Mouse (Mus musculus) heart, embryonic 11.5 days (tissue): ENCODE results near the gene Slc9a3r2. TPM values are rescaled to one million over a fixed set of nuclear protein-coding genes. Genes with fewer than 3 reads are reported as not detected.

Experiments
- ATAC-seq: fragments of 200-750 bp; cut with Nextera tagmentation; replicated peaks from 2 replicates; pipeline ENCODE4 v1.8.0; 2017; ENCODE audit warnings: moderate library complexity; ENCODE audit not compliant: insufficient number of reproducible peaks, low FRiP score, low TSS enrichment
- H3K27ac ChIP-seq: fragments of 300-500 bp; sonication (generic); 2 replicates; pipeline ENCODE4 v1.5.1; 2014; ENCODE audit warnings: mild to moderate bottlenecking, low read depth, low read length
- H3K27me3 ChIP-seq: fragments of 300-500 bp; sonication (generic); 2 replicates; pipeline ENCODE4 v1.6.1; 2014; ENCODE audit warnings: mild to moderate bottlenecking, low read length, mixed read lengths; ENCODE audit not compliant: control insufficient read depth, insufficient read depth
- H3K36me3 ChIP-seq: fragments of 300-500 bp; sonication (generic); 2 replicates; pipeline ENCODE4 v1.6.1; 2014; ENCODE audit warnings: mild to moderate bottlenecking, low read length, moderate library complexity, mixed read lengths; ENCODE audit not compliant: control insufficient read depth, insufficient read depth
- H3K4me1 ChIP-seq: fragments of 300-500 bp; sonication (generic); 2 replicates; pipeline ENCODE4 v1.6.1; 2014; ENCODE audit warnings: low read length; ENCODE audit not compliant: control insufficient read depth, insufficient read depth
- H3K4me2 ChIP-seq: fragments of 300-500 bp; sonication (generic); 2 replicates; pipeline ENCODE4 v1.6.1; 2014; ENCODE audit warnings: mild to moderate bottlenecking, moderate library complexity
- H3K4me3 ChIP-seq: fragments of 300-500 bp; sonication (generic); 2 replicates; pipeline ENCODE4 v1.5.1; 2014; ENCODE audit warnings: low read depth, low read length
- H3K9ac ChIP-seq: fragments of 300-500 bp; sonication (generic); 2 replicates; pipeline ENCODE4 v1.6.1; 2014; ENCODE audit warnings: mild to moderate bottlenecking, low read depth, low read length, moderate library complexity
- H3K9me3 ChIP-seq: fragments of 300-500 bp; sonication (generic); replicated peaks from 2 replicates; pipeline ENCODE4 v1.6.1; 2016; ENCODE audit warnings: low read length; ENCODE audit not compliant: control insufficient read depth
- WGBS: fragments of 180-500 bp; shearing (Covaris S2); extraction: QIAGEN DNeasy Blood & Tissue Kit; methylation state at CpG from one replicate; pipeline ENCODE4 v1.1.7; 2014; ENCODE audit not compliant: insufficient replicate concordance; 5-methylcytosine and 5-hydroxymethylcytosine counted together
- polyA plus RNA-seq: library from polyadenylated mRNA; unstranded; fragments of >200 nt; fragmentation: Nextera tagmentation; extraction: Ambion mirVana; gene quantifications from 2 replicates; pipeline ENCODE4 v1.2.1, GENCODE M21; 2014

Slc9a3r2 gene
- polyA plus RNA-seq, 1 experiment from 2014 or later = 52.7 TPM

DNA sequence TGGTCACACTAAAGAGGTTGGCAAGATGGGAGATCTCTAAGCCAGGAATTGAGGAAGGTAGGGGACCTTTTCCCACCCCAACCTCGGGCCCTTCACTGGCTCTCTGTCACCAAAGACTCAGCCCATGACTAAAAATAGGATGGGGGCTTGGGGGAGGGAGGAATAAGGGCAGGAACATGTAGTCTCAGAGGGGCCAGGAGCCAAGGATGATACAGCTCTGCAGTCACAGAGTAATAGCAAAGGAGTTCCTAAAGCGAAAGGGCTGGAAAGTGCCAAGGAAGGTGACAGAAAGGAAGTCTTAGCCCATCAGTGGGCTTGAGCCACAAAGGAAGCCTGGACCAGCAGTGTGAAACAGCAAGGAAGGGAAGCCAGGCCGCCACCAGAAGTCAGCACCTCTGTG is 1.7 kb upstream of the Slc9a3r2 start:
- H3K9ac ChIP-seq = no peak overlapping the region
- no peak overlapping the region for H3K27ac ChIP-seq
- H3K4me2 ChIP-seq = no peak overlapping the region
- no peaks in the 10 kb centered on the region for H3K36me3 ChIP-seq
- H3K9me3 ChIP-seq = no peaks in the 10 kb centered on the region
- H3K27me3 ChIP-seq = peaks cover 40% of the 10 kb centered on the region
- peaks cover 18% of the 10 kb centered on the region for H3K4me1 ChIP-seq
- ATAC-seq = no peak
- no peak overlapping the region for H3K4me3 ChIP-seq
- 55% methylated on average over 3 of the region's 3 CpGs for WGBS

- Histone ChIP-seq H3K9ac (no peak overlapping the region), H3K9me3 (no peaks in the 10 kb centered on the region), H3K27ac (no peak overlapping the region), H3K27me3 (peaks cover 32% of the 10 kb centered on the region), H3K4me3 (no peak overlapping the region), H3K4me1 (peaks cover 22% of the 10 kb centered on the region), H3K4me2 (peak overlapping the region; percentile 98; the same call in 1 of the 2 replicates), H3K36me3 (no peaks in the 10 kb centered on the region)
- no peak for ATAC-seq
- 74% methylated on average over 4 of the region's 4 CpGs for WGBS
Observed at GRCm38 (mm10) chr17:24650766-24651165, 639 bp upstream of the Slc9a3r2 start.

GRCm38 (mm10) chr17:24649581-24650069 is 502 bp downstream of the Slc9a3r2 start:
- peak overlapping the region; percentile 76 for H3K4me3 ChIP-seq
- H3K36me3 ChIP-seq = no peaks in the 10 kb centered on the region
- peaks cover 33% of the 10 kb centered on the region for H3K4me1 ChIP-seq
- WGBS = under 1% methylated on average over 35 of the region's 35 CpGs
- H3K4me2 ChIP-seq = peak overlapping the region; percentile 98
- H3K27ac ChIP-seq = peak overlapping the region; percentile 29; the same call in 1 of the 2 replicates
- H3K27me3 ChIP-seq = peaks cover 32% of the 10 kb centered on the region
- no peaks in the 10 kb centered on the region for H3K9me3 ChIP-seq
- peak; percentile 27 for ATAC-seq
- peak overlapping the region; percentile 80 for H3K9ac ChIP-seq

GRCm38 (mm10) chr17:24648731-24649377 is 1.3 kb downstream of the Slc9a3r2 start:
- H3K36me3 ChIP-seq = no peaks in the 10 kb centered on the region
- H3K4me3 ChIP-seq = peak overlapping the region; percentile 76
- no peak overlapping the region for H3K27ac ChIP-seq
- peaks cover 40% of the 10 kb centered on the region for H3K4me1 ChIP-seq
- ATAC-seq = no peak
- 66% methylated on average over 10 of the region's 10 CpGs for WGBS
- peaks cover 32% of the 10 kb centered on the region for H3K27me3 ChIP-seq
- H3K4me2 ChIP-seq = peak overlapping the region; percentile 98
- H3K9me3 ChIP-seq = no peaks in the 10 kb centered on the region
- peak overlapping the region; percentile 80; the same call in 1 of the 2 replicates for H3K9ac ChIP-seq

GRCm38 (mm10) chr17:24647493-24647892 is 2.6 kb downstream of the Slc9a3r2 start:
- H3K36me3 ChIP-seq = no peaks in the 10 kb centered on the region
- peak overlapping the region; percentile 17; the same call in 1 of the 2 replicates for H3K27ac ChIP-seq
- ATAC-seq = no peak
- peaks cover 37% of the 10 kb centered on the region for H3K27me3 ChIP-seq
- WGBS = 62% methylated on average over 11 of the region's 11 CpGs
- H3K4me3 ChIP-seq = peak overlapping the region; percentile 1; the same call in 1 of the 2 replicates
- peak overlapping the region; percentile 41 for H3K4me2 ChIP-seq
- no peak overlapping the region for H3K9ac ChIP-seq
- H3K9me3 ChIP-seq = no peaks in the 10 kb centered on the region
- H3K4me1 ChIP-seq = peaks cover 47% of the 10 kb centered on the region

- peaks cover 47% of the 10 kb centered on the region for H3K4me1 ChIP-seq
- no peak overlapping the region for H3K4me3 ChIP-seq
- H3K27ac ChIP-seq = peak overlapping the region; percentile 88
- no peaks in the 10 kb centered on the region for H3K36me3 ChIP-seq
- no peak overlapping the region for H3K9ac ChIP-seq
- H3K9me3 ChIP-seq = no peaks in the 10 kb centered on the region
- no peak for ATAC-seq
- WGBS = 79% methylated on average over 4 of the region's 4 CpGs
- no peak overlapping the region for H3K4me2 ChIP-seq
- peaks cover 41% of the 10 kb centered on the region for H3K27me3 ChIP-seq
Observed at GRCm38 (mm10) chr17:24646381-24646780, 3.7 kb downstream of the Slc9a3r2 start.

- Histone ChIP-seq H3K4me3 (no peak overlapping the region), H3K4me1 (peaks cover 47% of the 10 kb centered on the region), H3K4me2 (peak overlapping the region; percentile 20; the same call in 1 of the 2 replicates), H3K27ac (peak overlapping the region; percentile 88), H3K9me3 (no peaks in the 10 kb centered on the region), H3K27me3 (peaks cover 41% of the 10 kb centered on the region), H3K9ac (no peak overlapping the region), H3K36me3 (no peaks in the 10 kb centered on the region)
- ATAC-seq = no peak
- 54% methylated on average over 3 of the region's 3 CpGs for WGBS
Observed at GRCm38 (mm10) chr17:24645916-24646315, 4.2 kb downstream of the Slc9a3r2 start.

DNA sequence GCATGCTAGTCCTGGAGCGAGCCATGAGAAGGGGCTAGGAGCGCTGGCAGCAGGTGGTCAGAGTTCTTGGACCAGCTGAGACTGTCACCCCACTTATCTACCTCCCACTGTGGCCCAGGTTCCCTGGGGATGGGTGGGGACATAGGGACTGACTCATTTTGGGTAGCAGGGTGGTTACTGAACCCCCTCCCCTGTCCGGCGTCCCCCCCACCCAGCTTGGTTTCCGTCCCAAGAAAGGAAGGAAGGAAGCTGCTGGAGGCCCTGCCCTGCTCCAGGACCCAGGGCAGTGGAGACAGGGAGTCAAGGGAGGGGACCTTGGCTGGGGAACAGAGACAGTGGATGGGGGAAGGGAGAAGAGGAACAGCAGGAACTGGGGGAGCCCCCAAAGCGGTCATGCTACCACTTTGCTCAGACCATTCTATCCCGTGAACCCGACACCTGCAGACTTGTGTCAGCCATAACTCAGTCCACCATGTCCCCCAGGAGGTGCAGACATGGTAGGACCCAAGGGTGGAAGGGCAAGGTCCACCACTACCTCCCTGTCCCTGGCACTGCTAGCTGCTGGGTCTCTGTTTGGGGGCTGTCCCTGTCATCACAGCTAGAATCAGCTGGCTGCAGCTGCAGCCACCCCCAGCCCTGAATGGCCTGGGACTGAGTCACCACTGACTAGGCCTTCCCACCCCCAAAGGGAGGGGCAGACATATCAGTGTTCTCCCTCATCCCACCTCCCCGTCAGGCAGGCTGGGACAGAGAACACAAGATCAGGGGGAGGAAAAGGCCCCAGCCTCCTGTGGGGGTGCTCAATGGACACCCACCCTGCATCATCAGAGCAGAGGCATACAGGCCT is 5.0 kb downstream of the Slc9a3r2 start:
- Histone ChIP-seq H3K4me2 (peak overlapping the region; percentile 20), H3K9me3 (no peaks in the 10 kb centered on the region), H3K4me1 (peaks cover 44% of the 10 kb centered on the region), H3K9ac (peak overlapping the region; percentile 62), H3K4me3 (no peak overlapping the region), H3K27me3 (peaks cover 42% of the 10 kb centered on the region), H3K36me3 (peaks cover 2% of the 10 kb centered on the region; the same call in 1 of the 2 replicates), H3K27ac (peak overlapping the region; percentile 88)
- ATAC-seq = peak; percentile 13; the same call in 1 of the 2 replicates
- WGBS = 64% methylated on average over 9 of the region's 9 CpGs
